ENCODE assay signal across 11 mouse cellular contexts in the genomic region with DNA sequence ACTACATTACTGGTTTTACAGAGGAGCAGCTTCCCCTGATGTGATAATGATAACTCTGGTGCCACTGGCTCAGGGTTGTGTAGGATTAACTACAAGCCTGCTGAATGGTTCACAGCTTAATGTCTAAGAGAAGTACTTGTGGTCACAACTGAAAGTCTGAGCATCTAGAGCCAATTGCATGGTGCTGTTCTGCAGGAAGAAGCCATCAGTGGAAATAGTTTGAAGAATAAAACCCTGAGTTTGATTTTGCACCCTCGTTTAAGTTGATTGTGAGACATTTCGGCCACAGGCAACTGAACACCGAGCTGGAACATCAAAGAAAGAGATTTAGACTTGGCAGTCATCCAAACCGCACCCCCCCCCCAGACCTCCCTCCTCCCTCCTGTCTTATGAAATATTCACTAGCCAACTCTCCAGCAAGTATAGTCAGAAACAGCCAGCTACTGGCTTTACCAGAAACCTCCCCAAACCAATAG. TPM values are rescaled to one million over a fixed set of nuclear protein-coding genes. Genes with fewer than 3 reads are reported as not detected.
DNase-seq lines count a peak whose midpoint lies in the region; ATAC-seq lines count a peak whose summit lies in the region.
"Had no signal": no experiment of that assay in that cellular context is flagged by ENCODE, and none has a peak within 500 bp of the region (broad histone marks: within the 10 kb centered on the region; RNA-seq: fewer than 3 reads in every experiment).

No protein-coding gene starts in this region.

- no peaks in the 10 kb centered on the region for H3K9me3 ChIP-seq in kidney, embryonic 14.5 days (ENCODE audit: control insufficient read depth, low read length)
- no peaks in the 10 kb centered on the region for H3K9me3 ChIP-seq in embryonic facial prominence, embryonic 12.5 days
- H3K9me3 ChIP-seq in limb, embryonic 13.5 days: no peaks in the 10 kb centered on the region
- H3K9me3 ChIP-seq: heart, embryonic 15.5 days; liver, embryonic 13.5 days had no signal

- no peak overlapping the region for H3K27ac ChIP-seq in kidney, embryonic 14.5 days (ENCODE audit: low read depth, low read length)
- H3K27ac ChIP-seq in embryonic facial prominence, embryonic 12.5 days: peak overlapping the region; percentile 88
- H3K27ac ChIP-seq in limb, embryonic 13.5 days: peak overlapping the region; percentile 88
- H3K27ac ChIP-seq: heart, embryonic 15.5 days; liver, embryonic 13.5 days had no signal

- no peak for DNase-seq in kidney, postnatal 25 days
- DNase-seq in ovary, postnatal 36 days (ENCODE audit: low spot score): no peak
- DNase-seq in urinary bladder, postnatal 10 days (ENCODE audit: low spot score): no peak
- DNase-seq: cerebellum, adult 18-20 months; liver, embryonic 13.5 days had no signal

- no peak overlapping the region for H3K9ac ChIP-seq in kidney, embryonic 14.5 days (ENCODE audit: low read depth, low read length)
- no peak overlapping the region for H3K9ac ChIP-seq in embryonic facial prominence, embryonic 12.5 days
- H3K9ac ChIP-seq in limb, embryonic 13.5 days: no peak overlapping the region
- H3K9ac ChIP-seq: heart, embryonic 15.5 days; liver, embryonic 13.5 days had no signal

- WGBS in kidney, embryonic 14.5 days: 30% methylated on average over 4 of the region's 4 CpGs
- 16% methylated on average over 4 of the region's 4 CpGs for WGBS in embryonic facial prominence, embryonic 12.5 days
- 9% methylated on average over 4 of the region's 4 CpGs for WGBS in limb, embryonic 13.5 days

- no peaks in the 10 kb centered on the region for H3K27me3 ChIP-seq in kidney, embryonic 14.5 days (ENCODE audit: control insufficient read depth, insufficient read depth, low read length)
- no peaks in the 10 kb centered on the region for H3K27me3 ChIP-seq in embryonic facial prominence, embryonic 12.5 days
- no peaks in the 10 kb centered on the region for H3K27me3 ChIP-seq in limb, embryonic 13.5 days
- H3K27me3 ChIP-seq: heart, embryonic 15.5 days; liver, embryonic 13.5 days had no signal

- no peak overlapping the region for H3K4me2 ChIP-seq in kidney, embryonic 14.5 days (replicated peaks; ENCODE audit: low read depth, low read length)
- H3K4me2 ChIP-seq in embryonic facial prominence, embryonic 12.5 days (replicated peaks): no peak overlapping the region
- no peak overlapping the region for H3K4me2 ChIP-seq in limb, embryonic 13.5 days (replicated peaks)
- H3K4me2 ChIP-seq: heart, embryonic 15.5 days; liver, embryonic 13.5 days had no signal

- H3K4me3 ChIP-seq in kidney, embryonic 14.5 days (ENCODE audit: low read length): no peak overlapping the region
- H3K4me3 ChIP-seq in embryonic facial prominence, embryonic 12.5 days: no peak overlapping the region
- no peak overlapping the region for H3K4me3 ChIP-seq in limb, embryonic 13.5 days
- H3K4me3 ChIP-seq: heart, embryonic 15.5 days; liver, embryonic 13.5 days had no signal

- ATAC-seq in kidney, embryonic 14.5 days (ENCODE audit: low FRiP score, low TSS enrichment): peak; percentile 32; the same call in 1 of the 2 replicates
- ATAC-seq in CD4-positive, CD25-positive, alpha-beta regulatory T cell, adult 4 months: peak; percentile 84
- ATAC-seq in embryonic facial prominence, embryonic 12.5 days (ENCODE audit: insufficient number of reproducible peaks, insufficient read depth, low FRiP score, low TSS enrichment): no peak
- no peak for ATAC-seq in limb, embryonic 13.5 days (ENCODE audit: low FRiP score, low read depth)
- no peak for ATAC-seq in erythroid progenitor cell, adult 5-6 weeks (replicated peaks; ENCODE audit: low FRiP score, poor library complexity, severe bottlenecking)

- H3K4me1 ChIP-seq in kidney, embryonic 14.5 days (ENCODE audit: control insufficient read depth, insufficient read depth, low read length): peaks cover 5% of the 10 kb centered on the region; the same call in 1 of the 2 replicates
- peaks cover 23% of the 10 kb centered on the region for H3K4me1 ChIP-seq in embryonic facial prominence, embryonic 12.5 days
- H3K4me1 ChIP-seq in limb, embryonic 13.5 days: peaks cover 39% of the 10 kb centered on the region
- H3K4me1 ChIP-seq: heart, embryonic 15.5 days; liver, embryonic 13.5 days had no signal

- H3K36me3 ChIP-seq in kidney, embryonic 14.5 days (ENCODE audit: control insufficient read depth, insufficient read depth, low read length): no peaks in the 10 kb centered on the region
- H3K36me3 ChIP-seq in embryonic facial prominence, embryonic 12.5 days: no peaks in the 10 kb centered on the region
- H3K36me3 ChIP-seq in limb, embryonic 13.5 days: no peaks in the 10 kb centered on the region
- H3K36me3 ChIP-seq: heart, embryonic 15.5 days; liver, embryonic 13.5 days had no signal

RNA-seq across cellular contexts. Expression of a gene that starts 19.7 kb away (rescaled TPM):
- 0.40 TPM in 1 of 2 replicates, not detected in the other for polyA plus RNA-seq in kidney, embryonic 14.5 days (2014; fragmentation: Nextera tagmentation; extraction: Ambion mirVana)
- not detected for polyA plus RNA-seq in CD4-positive, CD25-positive, alpha-beta regulatory T cell, adult 4 months (2017; shearing (Covaris generic))
- 0.24 TPM in 1 of 2 replicates, not detected in the other for polyA plus RNA-seq in embryonic facial prominence, embryonic 12.5 days (2016; fragmentation: Nextera tagmentation; extraction: Ambion mirVana)
- not detected in 2 replicates for polyA plus RNA-seq in limb, embryonic 13.5 days (2015; fragmentation: Nextera tagmentation; extraction: Ambion mirVana)
- not detected in 2 replicates for total RNA-seq in erythroid progenitor cell, adult 5-6 weeks (2015; ENCODE audit: low replicate concordance)
- not detected in 2 replicates for total RNA-seq in erythroid progenitor cell, adult 5-6 weeks (2017; ENCODE audit: low replicate concordance)
- polyA plus RNA-seq: heart, embryonic 15.5 days; liver, embryonic 13.5 days had no signal

RNA-seq across cellular contexts. Expression of a gene that starts 28.6 kb away (rescaled TPM):
- 0.58 and 0.76 TPM in 2 replicates for polyA plus RNA-seq in kidney, embryonic 14.5 days (2014; fragmentation: Nextera tagmentation; extraction: Ambion mirVana)
- polyA plus RNA-seq in CD4-positive, CD25-positive, alpha-beta regulatory T cell, adult 4 months (2017; shearing (Covaris generic)): not detected
- polyA plus RNA-seq in embryonic facial prominence, embryonic 12.5 days (2016; fragmentation: Nextera tagmentation; extraction: Ambion mirVana): 1.4 and 1.6 TPM in 2 replicates
- polyA plus RNA-seq in limb, embryonic 13.5 days (2015; fragmentation: Nextera tagmentation; extraction: Ambion mirVana): 0.59 and 1.1 TPM in 2 replicates
- total RNA-seq in erythroid progenitor cell, adult 5-6 weeks (2015; ENCODE audit: low replicate concordance): 3.2 TPM in 1 of 2 replicates, not detected in the other
- not detected in 2 replicates for total RNA-seq in erythroid progenitor cell, adult 5-6 weeks (2017; ENCODE audit: low replicate concordance)
- polyA plus RNA-seq: heart, embryonic 15.5 days had no signal

Comparison
In these comparisons a context has a peak if more than half of its experiments do, and no peak if none do; other contexts are left out.
1. ATAC-seq: peak in kidney, embryonic 14.5 days (single experiment) and CD4-positive, CD25-positive, alpha-beta regulatory T cell, adult 4 months (single experiment); none in embryonic facial prominence, embryonic 12.5 days (single experiment), limb, embryonic 13.5 days (single experiment) and erythroid progenitor cell, adult 5-6 weeks (single experiment).